Mouse (Mus musculus) embryonic fibroblast, embryonic 13.5 days (primary cell): ENCODE data around the gene Cir1. TPM values are rescaled to one million over a fixed set of nuclear protein-coding genes. Genes with fewer than 3 reads are reported as not detected.

Experiments used
- H3K27ac ChIP-seq: 2 replicates; pipeline ENCODE4 v1.5.1; 2012; ENCODE audit warnings: low read length, control low read depth, inconsistent platforms; ENCODE audit not compliant: insufficient read depth
- H3K4me1 ChIP-seq: 2 replicates; pipeline ENCODE4 v1.6.1; 2011; ENCODE audit warnings: low read length; ENCODE audit not compliant: control insufficient read depth, insufficient read depth
- H3K4me3 ChIP-seq: 2 replicates; pipeline ENCODE4 v1.5.1; 2011; ENCODE audit warnings: mild to moderate bottlenecking, control low read depth, low read length; ENCODE audit not compliant: insufficient read depth
- CTCF ChIP-seq: IDR thresholded peaks from 2 replicates; pipeline ENCODE4 v1.5.1; 2011; ENCODE audit warnings: mild to moderate bottlenecking, control low read depth, low read length, moderate library complexity, borderline replicate concordance; ENCODE audit not compliant: insufficient read depth
- POLR2A ChIP-seq: IDR thresholded peaks from 2 replicates; pipeline ENCODE4 v1.6.1; 2011; ENCODE audit warnings: low read depth, mild to moderate bottlenecking, control low read depth, low read length, moderate library complexity
- polyA plus RNA-seq: library from polyadenylated mRNA; stranded (reverse); fragments of >200 nt; gene quantifications from 2 replicates; pipeline ENCODE4 v1.2.4, GENCODE M21; 2011; ENCODE audit warnings: low read depth; ENCODE audit not compliant: missing spikeins, insufficient read length

The Cir1 gene
- polyA plus RNA-seq, 1 experiment = 16.3 TPM

GRCm38 (mm10) chr2:73280356-73281047 lies 32.0 kb downstream of the Cir1 start:
- TF ChIP-seq CTCF (no peak), POLR2A (no peak)
- Histone ChIP-seq H3K4me1 (no peaks in the 10 kb centered on the region; the same call in 1 of the 2 replicates), H3K4me3 (no peak overlapping the region)

GRCm38 (mm10) chr2:73279271-73280038 lies 33.0 kb downstream of the Cir1 start:
- TF ChIP-seq POLR2A (no peak), CTCF (no peak)
- H3K4me1 ChIP-seq = no peaks in the 10 kb centered on the region; the same call in 1 of the 2 replicates
- no peak overlapping the region for H3K4me3 ChIP-seq
- no peak overlapping the region for H3K27ac ChIP-seq

More at GRCm38 (mm10) chr2:73280356-73281047, 32.0 kb downstream of the Cir1 start:
- H3K27ac ChIP-seq = no peak overlapping the region

GRCm38 (mm10) chr2:73278869-73279268 lies 33.6 kb downstream of the Cir1 start:
- Histone ChIP-seq H3K27ac (no peak overlapping the region), H3K4me3 (0 out of 2 replicates have a peak overlapping the region, but pooled peaks have one; percentile 2), H3K4me1 (peaks cover 3% of the 10 kb centered on the region; the same call in 1 of the 2 replicates)
- no peak for TF ChIP-seq POLR2A
- no peak for TF ChIP-seq CTCF

GRCm38 (mm10) chr2:73278131-73278854 lies 34.2 kb downstream of the Cir1 start:
- TF ChIP-seq CTCF (peak; percentile 62), POLR2A (no peak)
- Histone ChIP-seq H3K27ac (no peak overlapping the region), H3K4me1 (peaks cover 3% of the 10 kb centered on the region; the same call in 1 of the 2 replicates), H3K4me3 (no peak overlapping the region)

- Histone ChIP-seq H3K27ac (no peak overlapping the region), H3K4me3 (no peak overlapping the region), H3K4me1 (peaks cover 3% of the 10 kb centered on the region; the same call in 1 of the 2 replicates)
- TF ChIP-seq POLR2A (no peak), CTCF (no peak)
These were observed 34.8 kb downstream of the Cir1 start for GRCm38 (mm10) chr2:73277709-73278075.

GRCm38 (mm10) chr2:73277021-73277708 lies 35.3 kb downstream of the Cir1 start:
- Histone ChIP-seq H3K4me1 (peaks cover 3% of the 10 kb centered on the region; the same call in 1 of the 2 replicates), H3K27ac (no peak overlapping the region), H3K4me3 (no peak overlapping the region)
- TF ChIP-seq POLR2A (no peak), CTCF (no peak)

GRCm38 (mm10) chr2:73276141-73276571 lies 36.3 kb downstream of the Cir1 start:
- Histone ChIP-seq H3K27ac (no peak overlapping the region), H3K4me3 (no peak overlapping the region), H3K4me1 (peaks cover 3% of the 10 kb centered on the region; the same call in 1 of the 2 replicates)
- no peak for TF ChIP-seq CTCF
- no peak for TF ChIP-seq POLR2A

- Histone ChIP-seq H3K4me3 (no peak overlapping the region), H3K27ac (no peak overlapping the region), H3K4me1 (peaks cover 3% of the 10 kb centered on the region; the same call in 1 of the 2 replicates)
- TF ChIP-seq CTCF (no peak), POLR2A (no peak)
These were observed 37.0 kb downstream of the Cir1 start for GRCm38 (mm10) chr2:73275261-73276040.
